Mouse (Mus musculus): Measurements from ENCODE around the gene Ubl4b. TPM values are rescaled to one million over a fixed set of nuclear protein-coding genes. Genes with fewer than 3 reads are reported as not detected.
A peak's percentile ranks its signal among the peaks of the same experiment; 100 is the strongest.

Ubl4b gene
- polyA plus RNA-seq, 2 experiments = not detected

DNA sequence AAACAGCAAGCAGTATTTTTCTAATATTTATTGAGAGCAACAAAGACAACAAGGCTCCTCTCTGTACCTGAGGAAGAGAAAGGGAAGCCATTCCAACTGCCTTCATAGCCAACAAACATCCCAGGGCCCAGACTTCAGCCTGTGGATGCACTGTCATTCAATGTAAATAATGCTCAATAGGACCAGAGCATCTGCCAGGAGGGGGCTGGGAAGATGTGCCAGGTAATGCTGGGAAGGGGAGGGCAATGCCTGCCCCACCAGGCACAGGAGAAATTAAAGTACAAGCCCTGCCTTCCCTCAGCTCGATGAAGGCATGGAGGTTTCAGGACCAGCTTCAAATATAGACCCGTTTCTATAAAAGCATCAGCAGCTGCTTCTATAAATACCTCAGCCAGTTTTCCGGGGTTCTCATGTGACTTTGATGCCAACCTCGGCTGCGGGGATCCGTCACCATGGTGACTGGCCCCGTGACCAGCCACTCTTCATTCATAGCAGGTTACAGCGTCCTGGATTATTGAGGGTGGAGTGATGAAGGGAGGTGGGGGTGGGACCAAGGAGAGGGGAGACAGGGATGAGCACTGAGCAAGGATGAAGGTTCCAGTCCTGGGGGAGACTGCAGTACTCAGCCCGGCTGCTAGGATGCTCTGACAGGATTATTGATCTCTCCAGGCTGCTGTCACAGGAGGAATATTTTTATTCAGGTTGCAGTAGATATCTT is 26.3 kb downstream of the Ubl4b start:
- no peak for TF ChIP-seq EP300 (IDR thresholded peaks at IDR 0.05; ENCODE audit: low read depth)
- TF ChIP-seq CTCF (IDR thresholded peaks at IDR 0.05; ENCODE audit: low read depth) = no peak
- no peak overlapping the region for H3K4me3 ChIP-seq (ENCODE audit: insufficient read depth in 1 of 2, low read depth in 2 of 2, low read length in 2 of 2)
- WGBS (ENCODE audit: insufficient replicate concordance) = 48% methylated on average over 9 of the region's 9 CpGs
- no peaks in the 10 kb centered on the region for H3K4me1 ChIP-seq (replicated peaks; ENCODE audit: control insufficient read depth in 2 of 2, insufficient read depth in 2 of 2, low read length in 1 of 2)
- H3K9ac ChIP-seq (replicated peaks) = no peak overlapping the region
- H3K4me2 ChIP-seq (ENCODE audit: low read depth) = no peak overlapping the region
- H3K36me3 ChIP-seq (replicated peaks; ENCODE audit: control insufficient read depth, insufficient read depth, low read depth) = no peaks in the 10 kb centered on the region
- no peaks in the 10 kb centered on the region for H3K9me3 ChIP-seq (ENCODE audit: control insufficient read depth, low read length)
- ATAC-seq (ENCODE audit: insufficient read depth) = no peak
- H3K27me3 ChIP-seq (ENCODE audit: control insufficient read depth, insufficient read depth, low read length) = no peaks in the 10 kb centered on the region
- no peak for DNase-seq (ENCODE audit: low read depth in 3 of 3, low spot score in 3 of 3)
- H3K27ac ChIP-seq = no peak overlapping the region

DNA sequence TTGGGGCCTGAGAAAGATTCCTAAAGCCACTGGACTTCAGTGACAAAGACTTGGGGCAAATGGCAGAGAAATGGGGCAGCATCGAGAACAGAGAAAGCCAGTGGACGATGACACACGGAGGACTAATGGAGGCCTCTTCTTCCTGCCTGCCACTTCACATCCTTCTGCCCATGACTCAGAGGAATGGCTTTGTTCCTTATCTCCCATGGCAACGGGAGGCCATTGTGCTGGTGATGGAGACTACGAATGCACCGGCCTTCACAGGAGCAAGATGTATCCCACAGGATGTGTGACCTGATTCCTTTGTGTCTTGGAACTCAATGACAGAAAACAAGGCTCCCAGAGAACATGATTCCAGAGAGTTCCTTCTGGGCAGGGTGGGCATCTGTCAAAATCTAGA is 30.3 kb downstream of the Ubl4b start:
- Histone ChIP-seq H3K4me3 (ENCODE audit: insufficient read depth in 1 of 2, low read depth in 2 of 2, low read length in 2 of 2) (no peak overlapping the region), H3K27me3 (ENCODE audit: control insufficient read depth, insufficient read depth, low read length) (no peaks in the 10 kb centered on the region), H3K36me3 (replicated peaks; ENCODE audit: control insufficient read depth, insufficient read depth, low read depth) (no peaks in the 10 kb centered on the region), H3K4me2 (ENCODE audit: low read depth) (no peak overlapping the region), H3K4me1 (replicated peaks; ENCODE audit: control insufficient read depth in 2 of 2, insufficient read depth in 2 of 2, low read length in 1 of 2) (no peaks in the 10 kb centered on the region), H3K9me3 (ENCODE audit: control insufficient read depth, low read length) (no peaks in the 10 kb centered on the region), H3K27ac (no peak overlapping the region), H3K9ac (replicated peaks) (no peak overlapping the region)
- no peak for DNase-seq (ENCODE audit: low read depth in 3 of 3, low spot score in 3 of 3)
- TF ChIP-seq CTCF (IDR thresholded peaks at IDR 0.05; ENCODE audit: low read depth) = no peak
- no peak for TF ChIP-seq EP300 (IDR thresholded peaks at IDR 0.05; ENCODE audit: low read depth)
- ATAC-seq (ENCODE audit: insufficient read depth) = no peak
- WGBS (ENCODE audit: insufficient replicate concordance) = 29% methylated on average over 6 of the region's 6 CpGs

GRCm38 (mm10) chr3:107520931-107521330 is 33.9 kb downstream of the Ubl4b start:
- DNase-seq (ENCODE audit: low read depth in 3 of 3, low spot score in 3 of 3) (no peak), ATAC-seq (ENCODE audit: insufficient read depth) (no peak)
- no peaks in the 10 kb centered on the region for H3K9me3 ChIP-seq (ENCODE audit: control insufficient read depth, low read length)
- no peak overlapping the region for H3K9ac ChIP-seq (replicated peaks)
- H3K36me3 ChIP-seq (replicated peaks; ENCODE audit: control insufficient read depth, insufficient read depth, low read depth) = no peaks in the 10 kb centered on the region
- 53% methylated on average over 5 of the region's 5 CpGs for WGBS (ENCODE audit: insufficient replicate concordance)
- no peaks in the 10 kb centered on the region for H3K4me1 ChIP-seq (replicated peaks; ENCODE audit: control insufficient read depth in 2 of 2, insufficient read depth in 2 of 2, low read length in 1 of 2)
- H3K4me3 ChIP-seq (ENCODE audit: insufficient read depth in 1 of 2, low read depth in 2 of 2, low read length in 2 of 2) = no peak overlapping the region
- peaks cover 32% of the 10 kb centered on the region for H3K27me3 ChIP-seq (ENCODE audit: control insufficient read depth, insufficient read depth, low read length)
- no peak overlapping the region for H3K27ac ChIP-seq
- no peak for TF ChIP-seq EP300 (IDR thresholded peaks at IDR 0.05; ENCODE audit: low read depth)
- TF ChIP-seq CTCF (IDR thresholded peaks at IDR 0.05; ENCODE audit: low read depth) = no peak
- H3K4me2 ChIP-seq (ENCODE audit: low read depth) = no peak overlapping the region

- no peak for DNase-seq (ENCODE audit: low read depth in 3 of 3, low spot score in 3 of 3)
- Histone ChIP-seq H3K4me3 (ENCODE audit: insufficient read depth in 1 of 2, low read depth in 2 of 2, low read length in 2 of 2) (peak within 1 kb of the TSS in 1 of 2 experiments; percentile 21; a peak in 1 of 4 replicates), H3K4me2 (ENCODE audit: low read depth) (peak within 1 kb of the TSS; percentile 41), H3K27ac (no peak within 1 kb of the TSS), H3K27me3 (ENCODE audit: control insufficient read depth, insufficient read depth, low read length) (peaks cover 35% of the 10 kb centered on the region), H3K4me1 (replicated peaks; ENCODE audit: control insufficient read depth in 2 of 2, insufficient read depth in 2 of 2, low read length in 1 of 2) (no peaks in the 10 kb centered on the region), H3K9ac (replicated peaks) (no peak within 1 kb of the TSS), H3K9me3 (ENCODE audit: control insufficient read depth, low read length) (no peaks in the 10 kb centered on the region), H3K36me3 (replicated peaks; ENCODE audit: control insufficient read depth, insufficient read depth, low read depth) (no peaks in the 10 kb centered on the region)
- ATAC-seq (ENCODE audit: insufficient read depth) = no peak
- under 1% methylated on average over 68 of the region's 68 CpGs for WGBS (ENCODE audit: insufficient replicate concordance)
- TF ChIP-seq CTCF (IDR thresholded peaks at IDR 0.05; ENCODE audit: low read depth) (no peak), EP300 (IDR thresholded peaks at IDR 0.05; ENCODE audit: low read depth) (no peak)
Observed at GRCm38 (mm10) chr3:107517631-107518108, 37.2 kb downstream of the Ubl4b start, which contains the start of gene Slc6a17. Gene Slc6a17, minus strand, starts transcription at chr3:107518018.

- DNase-seq (ENCODE audit: low read depth in 3 of 3, low spot score in 3 of 3) = no peak
Observed at GRCm38 (mm10) chr3:107516776-107517630, 37.9 kb downstream of the Ubl4b start.

More at GRCm38 (mm10) chr3:107516776-107517630, 37.9 kb downstream of the Ubl4b start:
- Histone ChIP-seq H3K27me3 (ENCODE audit: control insufficient read depth, insufficient read depth, low read length) (peaks cover 35% of the 10 kb centered on the region), H3K36me3 (replicated peaks; ENCODE audit: control insufficient read depth, insufficient read depth, low read depth) (no peaks in the 10 kb centered on the region), H3K4me1 (replicated peaks; ENCODE audit: control insufficient read depth in 2 of 2, insufficient read depth in 2 of 2, low read length in 1 of 2) (no peaks in the 10 kb centered on the region), H3K4me2 (ENCODE audit: low read depth) (peak overlapping the region; percentile 41), H3K4me3 (ENCODE audit: insufficient read depth in 1 of 2, low read depth in 2 of 2, low read length in 2 of 2) (peak overlapping the region in 1 of 2 experiments; percentile 21; a peak in 1 of 4 replicates), H3K27ac (no peak overlapping the region), H3K9ac (replicated peaks) (no peak overlapping the region), H3K9me3 (ENCODE audit: control insufficient read depth, low read length) (no peaks in the 10 kb centered on the region)
- TF ChIP-seq CTCF (IDR thresholded peaks at IDR 0.05; ENCODE audit: low read depth) (no peak), EP300 (IDR thresholded peaks at IDR 0.05; ENCODE audit: low read depth) (no peak)
- 6% methylated on average over 55 of the region's 55 CpGs for WGBS (ENCODE audit: insufficient replicate concordance)
- no peak for ATAC-seq (ENCODE audit: insufficient read depth)

All from liver, embryonic 14.5 days (tissue).